Mouse (Mus musculus) CH12.LX (cell line): ENCODE measurements around the gene Atxn10.

Source experiments
- CTCF ChIP-seq, 2 experiments: IDR thresholded peaks in 1 of 2; conservative IDR thresholded peaks in 1 of 2; 2 replicates each; pipeline ENCODE4 v1.5.1; 2011 to 2012; ENCODE audit warnings: low read depth in 2 of 2, low read length in 2 of 2, improper control_type of control experiment in 1 of 2, inconsistent platforms in 1 of 2, mild to moderate bottlenecking in 1 of 2, moderate library complexity in 1 of 2
- GABPA ChIP-seq: IDR thresholded peaks from 2 replicates; pipeline ENCODE4 v1.6.1; 2012; ENCODE audit warnings: low read depth, low read length, improper control_type of control experiment, inconsistent platforms; ENCODE audit not compliant: insufficient replicate concordance
- POLR2A ChIP-seq: IDR thresholded peaks from 2 replicates; pipeline ENCODE4 v1.6.1; 2011; ENCODE audit warnings: low read depth, mild to moderate bottlenecking, improper control_type of control experiment, low read length
- USF1 ChIP-seq: IDR thresholded peaks from 2 replicates; pipeline ENCODE4 v1.6.1; 2014; ENCODE audit warnings: low read depth, mild to moderate bottlenecking, inconsistent platforms, low read length, improper control_type of control experiment

DNA sequence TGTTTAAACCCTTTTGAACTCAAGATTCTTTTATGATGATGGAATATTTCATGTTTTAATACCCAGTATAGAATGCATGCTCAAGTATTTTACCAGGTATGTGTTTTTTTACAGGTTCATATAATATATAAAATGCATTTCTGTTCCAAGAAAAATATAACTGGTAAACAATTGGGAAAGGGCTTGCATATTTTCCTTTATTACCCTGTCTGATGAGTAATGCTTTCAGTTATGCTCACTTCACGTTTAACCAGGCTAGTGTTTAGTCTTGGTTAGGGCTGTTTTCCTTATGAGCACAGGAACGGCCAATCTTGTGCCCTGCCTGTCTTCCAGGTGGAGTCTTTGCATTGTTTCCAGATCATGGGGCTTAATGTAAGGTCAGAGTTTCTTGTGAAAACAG, 84.6 kb downstream of the Atxn10 start:
- TF ChIP-seq USF1 (no peak), POLR2A (no peak), CTCF (conservative IDR thresholded peaks at IDR 0.05 in 1 of 2, IDR thresholded peaks at IDR 0.05 in 1 of 2; ENCODE audit: low read depth in 2 of 2, low read length in 2 of 2) (no peak), GABPA (no peak)
